Mouse (Mus musculus): ENCODE data around the gene Ttc8.

DNA sequence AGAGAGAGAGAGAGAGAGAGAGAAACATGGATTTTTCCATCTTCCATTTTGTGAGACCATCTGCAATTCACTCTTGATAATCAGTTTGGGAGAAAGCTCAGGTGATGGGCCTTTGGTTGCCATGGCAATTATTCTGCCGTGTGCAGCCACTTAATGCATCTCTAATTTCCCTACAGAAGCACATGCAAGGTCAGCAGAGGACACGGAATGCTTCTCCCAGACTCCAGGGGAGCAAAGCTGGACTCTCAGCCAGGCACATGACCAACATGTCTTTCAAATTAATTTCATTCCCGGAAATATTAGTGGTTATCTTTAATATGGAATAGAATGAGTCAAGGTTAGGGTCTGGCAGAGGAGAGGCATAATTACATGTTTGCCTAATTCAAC lies 71.4 kb downstream of the Ttc8 start:
- TF ChIP-seq CTCF (conservative IDR thresholded peaks at IDR 0.05; ENCODE audit: insufficient read depth, insufficient read length, low read depth, low read length) (no peak), POLR2A (IDR thresholded peaks at IDR 0.05; ENCODE audit: low read depth, low read length) (no peak)

All from kidney, adult 2 months (tissue).